Mouse (Mus musculus): ENCODE measurements around the gene Sorbs1.

DNA sequence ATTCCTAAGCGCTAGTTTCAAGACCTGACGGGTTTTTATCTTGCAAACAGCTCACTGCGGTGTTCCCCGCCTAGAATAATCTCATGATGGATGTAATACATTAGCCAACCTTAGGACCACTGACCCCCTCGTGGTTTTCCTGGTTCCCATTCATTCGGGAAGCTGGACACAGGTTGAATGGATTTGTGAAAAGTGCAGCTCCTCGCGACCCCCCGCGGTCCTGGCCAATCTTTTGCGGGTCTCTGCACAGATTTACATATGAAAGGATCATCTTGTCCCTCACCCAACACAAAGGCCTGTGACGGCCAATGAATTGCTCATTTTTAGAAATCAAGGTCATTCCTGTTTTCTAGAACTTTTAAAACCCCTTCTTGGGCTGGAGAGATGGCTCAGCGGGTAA is 240.9 kb downstream of the Sorbs1 start:
- no peak for TF ChIP-seq CTCF (IDR thresholded peaks at IDR 0.05; ENCODE audit: low read depth)
- no peak for TF ChIP-seq EP300 (IDR thresholded peaks at IDR 0.05; ENCODE audit: low read depth)

All from liver, embryonic 14.5 days (tissue).